8 mouse cellular contexts compared by ENCODE assay signal in the genomic region with DNA sequence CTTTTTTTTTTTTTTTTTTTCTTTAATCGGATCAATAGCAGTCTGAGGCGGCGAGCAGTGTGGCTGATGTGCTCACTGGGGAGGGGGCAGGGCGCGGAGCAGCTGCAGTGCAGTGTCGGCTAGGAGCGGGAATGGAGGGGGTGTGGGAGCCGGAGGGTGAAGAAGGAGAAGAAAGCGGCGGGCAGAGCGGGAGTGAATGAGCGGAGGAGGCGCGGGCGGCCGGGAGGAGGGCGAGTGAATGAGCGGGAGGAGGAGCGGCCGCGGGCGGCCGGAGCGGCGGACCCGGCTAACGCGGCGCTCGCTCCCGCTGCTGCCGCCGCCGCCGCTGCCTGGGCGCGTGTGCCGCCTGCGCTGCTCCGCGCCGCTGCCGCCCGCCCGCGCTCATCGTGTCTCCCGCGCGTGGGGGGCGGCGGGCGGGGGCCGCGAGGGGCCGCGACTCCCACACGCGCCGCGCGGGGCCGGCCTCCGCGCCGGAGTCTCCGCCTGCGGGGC. TPM values are rescaled to one million over a fixed set of nuclear protein-coding genes. Genes with fewer than 3 reads are reported as not detected.
A peak's percentile ranks its signal among the peaks of the same experiment; 100 is the strongest.
DNase-seq lines count a peak whose midpoint lies in the region; TF ChIP-seq lines count a peak whose summit lies in the region.
"Had no signal": no experiment of that assay in that cellular context is flagged by ENCODE, and none has a peak within 500 bp of the region (broad histone marks: within the 10 kb centered on the region; RNA-seq: fewer than 3 reads in every experiment).

Gene Nova1, minus strand, starts transcription at position 74 of the 492 bp plus-strand sequence.

- H3K36me3 ChIP-seq in small intestine, adult 2 months (ENCODE audit: control insufficient read depth, insufficient read depth, low read length): no peaks in the 10 kb centered on the region

- TF ChIP-seq CTCF in small intestine, adult 2 months (IDR thresholded peaks at IDR 0.05; ENCODE audit: extremely low read depth, insufficient read length, insufficient replicate concordance, low read depth, low read length): no peak

- intact Hi-C loops in gastrocnemius, postnatal 14 days (cut with DNase I; ENCODE audit: low total_unique reads): no loop called here
- intact Hi-C loops in left cerebral cortex, postnatal 10 days (cut with DNase I): loop anchor here (10.0 kb wide), 3 partner anchors 184 to 884 kb away; no protein-coding TSS in a partner anchor

- WGBS in small intestine, adult 2 months: 7% methylated on average over 46 of the region's 68 CpGs

- TF ChIP-seq POLR2A in small intestine, adult 2 months (IDR thresholded peaks at IDR 0.05; ENCODE audit: low read depth, low read length): no peak

- H3K27ac ChIP-seq in small intestine, adult 2 months (ENCODE audit: insufficient read depth, low read depth, low read length): no peak within 1 kb of the TSS; the same call in 1 of the 2 replicates

- H3K4me1 ChIP-seq in small intestine, adult 2 months (ENCODE audit: control insufficient read depth, insufficient read depth, insufficient read length, low read length): no peaks in the 10 kb centered on the region

- peaks cover 13% of the 10 kb centered on the region; the same call in 1 of the 2 replicates for H3K27me3 ChIP-seq in small intestine, adult 2 months (ENCODE audit: control insufficient read depth, insufficient read depth, low read length)

- DNase-seq in adrenal gland, adult 8-10 months: peak; percentile 37
- DNase-seq in cerebellum, postnatal 4 days (ENCODE audit: low spot score in 2 of 2): peak; percentile 60 to 79
- peak; percentile 73 for DNase-seq in gastrocnemius, postnatal 14 days
- DNase-seq in induced T-regulatory cell, adult 2 months (ENCODE audit: low read depth): peak; percentile 0
- DNase-seq in left cerebral cortex, postnatal 10 days (ENCODE audit: extremely low spot score in 1 of 2, low spot score in 2 of 2): peak; percentile 67 to 89
- DNase-seq in mesoderm, embryonic 11.5 days (ENCODE audit: low read depth, low spot score): peak; percentile 82

- peak within 1 kb of the TSS; percentile 89 for H3K4me3 ChIP-seq in small intestine, adult 2 months (ENCODE audit: low read depth, low read length)

RNA-seq across cellular contexts. Expression of gene Nova1, which starts in this region (rescaled TPM):
- total RNA-seq in adrenal gland, adult 8-10 months (2022): 1 to 10 TPM; 3.7 to 4.6 (median 4.3) TPM
- total RNA-seq in gastrocnemius, postnatal 14 days (2021): 1 to 10 TPM; 6.1 to 7.8 TPM
- total RNA-seq in left cerebral cortex, postnatal 10 days (2021): 10 to 100 TPM; 39.3 to 45.0 TPM
- 0.14 and 0.16 TPM in 2 replicates for polyA plus RNA-seq in small intestine, adult 2 months (2012; rRNA removed)
- total RNA-seq: neutrophil, adult 5-6 weeks had no signal

Comparison
In these comparisons a context has a peak if more than half of its experiments do, and no peak if none do; other contexts are left out.
1. RNA of gene Nova1 (total RNA-seq): 39.3 to 45.0 TPM in left cerebral cortex, postnatal 10 days; 6.1 to 7.8 TPM in gastrocnemius, postnatal 14 days and 3.7 to 4.6 TPM in adrenal gland, adult 8-10 months; every median in the first group is over 4 times any median in the second.
2. DNase-seq: peak in every context shown above with its lines; median percentile 82 in mesoderm, embryonic 11.5 days; 78 in left cerebral cortex, postnatal 10 days; 73 in gastrocnemius, postnatal 14 days; 70 in cerebellum, postnatal 4 days; 37 in adrenal gland, adult 8-10 months; 0 in induced T-regulatory cell, adult 2 months.